Mouse (Mus musculus): ENCODE measurements at regions not wholly inside any gene's neighbourhood (a gene's known extent, or its start where the extent isn't known, plus 50 kb on each side); places are given as distances from the start of the nearest gene placed in this dataset.

DNA sequence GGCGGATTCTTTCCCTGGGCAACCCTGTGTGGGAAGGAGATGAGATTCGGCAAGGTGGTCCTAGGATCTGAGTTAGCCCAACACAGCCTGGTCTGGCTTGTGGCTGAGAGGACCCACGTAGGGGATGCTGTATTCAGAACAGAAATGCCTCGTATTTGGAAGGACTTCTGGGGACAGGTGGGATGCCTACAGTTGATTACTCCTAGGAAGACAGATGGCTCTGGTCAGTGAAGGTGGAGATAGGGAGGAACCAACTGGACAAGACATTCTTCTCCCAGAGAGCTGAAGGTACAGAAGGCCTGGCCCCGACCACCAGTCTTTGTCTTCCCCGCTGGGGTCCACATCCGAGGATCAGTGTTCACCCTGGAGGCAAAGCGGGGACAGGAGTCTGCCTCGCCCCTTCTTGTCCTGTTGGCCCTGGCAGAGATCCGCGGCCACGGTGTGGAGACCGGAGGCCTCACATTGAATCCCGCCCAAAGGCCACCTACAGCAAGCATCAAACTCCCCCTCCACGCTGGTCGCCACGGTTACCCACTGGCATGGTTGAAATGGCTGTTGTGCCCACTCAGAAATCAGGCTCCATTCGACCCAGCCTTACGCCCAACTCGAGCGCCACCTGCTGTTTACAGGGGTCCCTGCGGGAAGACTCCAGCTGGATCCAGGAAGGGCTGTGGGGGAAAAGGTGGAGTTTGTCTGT is 182.4 kb downstream of the Cdc5l start:
- H3K4me2 ChIP-seq = peak overlapping the region; percentile 11; the same call in 1 of the 2 replicates
- ATAC-seq (ENCODE audit: low FRiP score) (peak; percentile 54), DNase-seq (ENCODE audit: low spot score, missing footprints) (peak; percentile 98)
- H3K27ac ChIP-seq (ENCODE audit: low read depth, low read length) = no peak overlapping the region
- H3K9ac ChIP-seq (ENCODE audit: low read length) = 0 out of 2 replicates have a peak overlapping the region, but pooled peaks have one; percentile 2
- H3K4me3 ChIP-seq (ENCODE audit: low read depth, low read length) = no peak overlapping the region
- H3K36me3 ChIP-seq (ENCODE audit: control insufficient read depth, insufficient read depth, low read length) = no peaks in the 10 kb centered on the region
- H3K27me3 ChIP-seq (ENCODE audit: control insufficient read depth, insufficient read depth, low read length) = no peaks in the 10 kb centered on the region
- 24% methylated on average over 22 of the region's 22 CpGs for WGBS
- peaks cover 5% of the 10 kb centered on the region for H3K4me1 ChIP-seq (ENCODE audit: control insufficient read depth, insufficient read depth, low read length)
- H3K9me3 ChIP-seq (ENCODE audit: control insufficient read depth, low read length) = no peaks in the 10 kb centered on the region

DNA sequence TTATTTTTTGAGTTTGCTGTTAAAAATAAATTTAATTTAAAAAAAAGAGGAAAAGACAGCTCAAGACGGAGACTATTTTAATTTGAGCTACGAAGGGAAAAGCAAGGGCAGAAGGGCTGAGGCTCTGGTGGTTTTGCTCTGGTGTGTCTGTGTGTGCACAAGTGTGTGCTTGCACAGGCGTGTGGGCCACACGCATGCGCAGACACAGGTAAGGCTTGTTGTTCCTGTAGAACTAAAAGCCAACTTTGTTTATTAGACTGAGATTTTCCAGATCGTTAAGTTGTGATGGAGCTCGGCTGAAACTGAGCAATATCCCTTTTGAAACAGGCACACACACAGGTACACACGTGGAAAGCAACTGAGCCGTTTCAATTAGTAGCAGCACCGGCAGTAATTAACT is 183.1 kb downstream of the Cdc5l start:
- no peaks in the 10 kb centered on the region for H3K9me3 ChIP-seq (ENCODE audit: control insufficient read depth, low read length)
- H3K27me3 ChIP-seq (ENCODE audit: control insufficient read depth, insufficient read depth, low read length) = no peaks in the 10 kb centered on the region
- H3K4me1 ChIP-seq (ENCODE audit: control insufficient read depth, insufficient read depth, low read length) = peaks cover 5% of the 10 kb centered on the region
- no peak overlapping the region for H3K4me3 ChIP-seq (ENCODE audit: low read depth, low read length)
- no peak for ATAC-seq (ENCODE audit: low FRiP score)
- no peaks in the 10 kb centered on the region for H3K36me3 ChIP-seq (ENCODE audit: control insufficient read depth, insufficient read depth, low read length)
- H3K9ac ChIP-seq (ENCODE audit: low read length) = no peak overlapping the region
- no peak for DNase-seq (ENCODE audit: low spot score, missing footprints)
- WGBS = 86% methylated on average over 10 of the region's 10 CpGs
- no peak overlapping the region for H3K27ac ChIP-seq (ENCODE audit: low read depth, low read length)
- no peak overlapping the region for H3K4me2 ChIP-seq

DNA sequence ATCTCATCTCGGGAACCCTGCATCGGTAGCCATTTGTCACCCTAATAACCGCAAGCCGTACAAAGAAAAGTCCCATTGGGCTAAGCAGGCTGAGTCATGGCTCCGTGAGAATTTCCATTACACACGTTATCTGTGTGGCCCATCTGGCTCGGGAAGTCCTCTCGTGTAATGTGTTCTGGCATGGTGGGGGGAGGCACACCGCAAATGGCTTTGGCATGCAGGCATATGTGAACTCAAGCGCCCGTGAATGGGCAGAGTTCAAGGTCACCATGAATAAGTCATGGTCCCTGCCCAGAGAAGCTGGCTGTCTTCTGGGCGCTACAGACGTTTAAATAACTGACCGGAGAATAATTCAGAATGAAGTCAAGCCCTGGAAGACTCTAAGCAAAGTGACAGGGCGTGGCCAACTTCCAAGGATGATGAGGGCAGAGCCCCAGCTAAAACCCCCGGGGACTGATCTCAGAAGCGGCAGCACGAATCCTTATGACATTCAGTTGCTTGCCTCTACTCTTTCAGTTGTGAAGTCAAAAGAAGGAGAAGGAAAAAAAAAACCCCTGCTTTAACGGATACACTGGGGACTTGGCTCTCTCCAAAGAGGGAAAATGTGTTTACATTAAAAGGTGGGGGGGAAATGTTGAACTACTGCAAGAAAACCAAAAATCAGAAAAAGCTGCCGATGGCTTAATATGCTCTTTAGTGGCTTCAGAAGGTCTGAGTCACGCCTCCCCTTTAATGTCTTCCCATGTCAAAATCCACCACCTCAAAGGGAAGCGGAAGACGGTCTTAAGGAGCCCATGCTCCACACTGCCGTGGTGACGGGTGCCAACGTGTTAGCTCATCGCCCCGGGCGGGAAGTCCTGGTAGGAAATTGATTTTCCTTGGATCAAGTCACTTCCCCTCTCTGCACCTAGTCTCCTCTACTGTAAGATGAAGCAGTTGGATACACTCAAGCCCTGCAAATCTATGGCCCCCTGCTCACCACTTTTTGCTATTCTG is 186.1 kb downstream of the Cdc5l start:
- no peak overlapping the region for H3K4me2 ChIP-seq
- DNase-seq (ENCODE audit: low spot score, missing footprints) = no peak
- 62% methylated on average over 29 of the region's 29 CpGs for whole genome bisulfite sequencing

DNA sequence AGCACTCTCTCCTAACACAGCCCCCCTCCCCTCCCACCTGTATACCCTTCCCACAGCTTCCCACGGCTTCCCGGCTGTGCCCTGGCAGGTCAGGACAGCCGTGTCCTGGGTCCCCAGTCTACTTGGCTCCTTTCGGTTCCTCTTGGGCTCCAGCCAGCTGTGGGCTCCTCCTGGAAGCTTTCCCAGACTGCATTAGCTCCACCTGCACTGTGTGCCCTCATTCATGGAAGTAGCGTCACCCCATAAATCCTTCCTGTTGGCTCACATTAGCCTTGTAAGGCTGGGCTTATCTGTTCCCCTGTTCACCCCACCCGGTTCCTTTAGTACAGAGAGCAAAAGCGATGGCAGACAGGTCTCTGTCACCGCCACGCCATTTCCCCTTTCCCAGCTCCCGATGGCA is 188.7 kb downstream of the Cdc5l start:
- H3K9ac ChIP-seq (ENCODE audit: low read length) = no peak overlapping the region
- no peak for DNase-seq (ENCODE audit: low spot score, missing footprints)
- no peaks in the 10 kb centered on the region for H3K9me3 ChIP-seq (ENCODE audit: control insufficient read depth, low read length)
- no peak overlapping the region for H3K27ac ChIP-seq (ENCODE audit: low read depth, low read length)
- H3K4me3 ChIP-seq (ENCODE audit: low read depth, low read length) = no peak overlapping the region
- peaks cover 7% of the 10 kb centered on the region for H3K4me1 ChIP-seq (ENCODE audit: control insufficient read depth, insufficient read depth, low read length)
- H3K36me3 ChIP-seq (ENCODE audit: control insufficient read depth, insufficient read depth, low read length) = no peaks in the 10 kb centered on the region
- no peak for ATAC-seq (ENCODE audit: low FRiP score)
- no peak overlapping the region for H3K4me2 ChIP-seq
- no peaks in the 10 kb centered on the region for H3K27me3 ChIP-seq (ENCODE audit: control insufficient read depth, insufficient read depth, low read length)
- WGBS = 81% methylated on average over 10 of the region's 10 CpGs

More for the DNA sequence above, 186.1 kb downstream of the Cdc5l start:
- no peaks in the 10 kb centered on the region for H3K27me3 ChIP-seq (ENCODE audit: control insufficient read depth, insufficient read depth, low read length)
- peak; percentile 81 for ATAC-seq (ENCODE audit: low FRiP score)
- H3K36me3 ChIP-seq (ENCODE audit: control insufficient read depth, insufficient read depth, low read length) = no peaks in the 10 kb centered on the region
- no peak overlapping the region for H3K27ac ChIP-seq (ENCODE audit: low read depth, low read length)
- no peak overlapping the region for H3K4me3 ChIP-seq (ENCODE audit: low read depth, low read length)
- H3K9me3 ChIP-seq (ENCODE audit: control insufficient read depth, low read length) = no peaks in the 10 kb centered on the region
- H3K9ac ChIP-seq (ENCODE audit: low read length) = no peak overlapping the region
- peaks cover 7% of the 10 kb centered on the region for H3K4me1 ChIP-seq (ENCODE audit: control insufficient read depth, insufficient read depth, low read length)

DNA sequence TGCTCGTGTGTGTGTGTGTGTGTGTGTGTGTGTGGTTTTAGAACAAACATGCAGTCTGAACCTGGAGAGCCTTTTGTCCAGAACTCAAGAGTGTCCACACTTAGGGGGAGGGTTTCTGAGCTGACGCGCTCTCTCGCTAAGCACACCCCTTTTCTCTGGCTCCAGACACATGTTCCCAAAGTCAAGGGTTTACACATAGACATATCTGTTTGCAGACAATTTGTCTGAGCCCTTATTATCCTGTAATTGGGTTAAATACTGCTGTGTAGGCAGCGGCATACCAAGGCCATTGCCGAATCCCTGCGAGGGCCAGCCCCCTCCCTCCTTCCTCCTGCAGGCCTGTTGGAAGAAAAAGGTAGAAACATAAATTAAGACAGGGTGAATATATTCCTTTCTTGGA is 190.4 kb downstream of the Cdc5l start:
- no peak for DNase-seq (ENCODE audit: low spot score, missing footprints)
- Histone ChIP-seq H3K4me1 (ENCODE audit: control insufficient read depth, insufficient read depth, low read length) (peaks cover 7% of the 10 kb centered on the region), H3K9me3 (ENCODE audit: control insufficient read depth, low read length) (no peaks in the 10 kb centered on the region), H3K9ac (ENCODE audit: low read length) (no peak overlapping the region), H3K4me2 (no peak overlapping the region), H3K27ac (ENCODE audit: low read depth, low read length) (no peak overlapping the region), H3K4me3 (ENCODE audit: low read depth, low read length) (no peak overlapping the region), H3K36me3 (ENCODE audit: control insufficient read depth, insufficient read depth, low read length) (no peaks in the 10 kb centered on the region), H3K27me3 (ENCODE audit: control insufficient read depth, insufficient read depth, low read length) (no peaks in the 10 kb centered on the region)
- 80% methylated on average over 7 of the region's 7 CpGs for WGBS
- ATAC-seq (ENCODE audit: low FRiP score) = no peak

DNA sequence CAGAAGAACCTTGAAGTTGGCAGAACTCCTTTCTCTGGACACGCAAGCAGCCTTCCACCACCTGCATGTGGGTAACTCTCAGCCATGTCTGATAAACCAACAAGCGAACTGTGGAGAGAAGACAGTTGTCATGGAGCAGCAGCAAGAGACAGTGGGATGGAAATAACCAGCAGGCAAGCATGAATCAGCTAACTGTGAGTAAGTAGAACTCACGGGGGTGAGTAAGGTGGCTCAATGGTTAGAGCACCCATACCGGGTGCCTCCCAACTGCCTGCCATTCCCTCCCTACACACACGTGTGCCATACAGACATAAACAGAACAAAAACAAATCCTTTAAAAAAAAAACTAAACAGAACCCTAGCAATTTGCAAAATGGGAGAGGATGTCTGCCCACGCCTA is 191.5 kb downstream of the Cdc5l start:
- Histone ChIP-seq H3K27ac (ENCODE audit: low read depth, low read length) (no peak overlapping the region), H3K4me3 (ENCODE audit: low read depth, low read length) (no peak overlapping the region), H3K9me3 (ENCODE audit: control insufficient read depth, low read length) (peaks cover 2% of the 10 kb centered on the region; the same call in 1 of the 2 replicates), H3K9ac (ENCODE audit: low read length) (no peak overlapping the region), H3K36me3 (ENCODE audit: control insufficient read depth, insufficient read depth, low read length) (no peaks in the 10 kb centered on the region), H3K4me1 (ENCODE audit: control insufficient read depth, insufficient read depth, low read length) (peaks cover 6% of the 10 kb centered on the region), H3K27me3 (ENCODE audit: control insufficient read depth, insufficient read depth, low read length) (no peaks in the 10 kb centered on the region), H3K4me2 (no peak overlapping the region)
- no peak for DNase-seq (ENCODE audit: low spot score, missing footprints)
- 91% methylated on average over 6 of the region's 6 CpGs for WGBS
- ATAC-seq (ENCODE audit: low FRiP score) = no peak

DNA sequence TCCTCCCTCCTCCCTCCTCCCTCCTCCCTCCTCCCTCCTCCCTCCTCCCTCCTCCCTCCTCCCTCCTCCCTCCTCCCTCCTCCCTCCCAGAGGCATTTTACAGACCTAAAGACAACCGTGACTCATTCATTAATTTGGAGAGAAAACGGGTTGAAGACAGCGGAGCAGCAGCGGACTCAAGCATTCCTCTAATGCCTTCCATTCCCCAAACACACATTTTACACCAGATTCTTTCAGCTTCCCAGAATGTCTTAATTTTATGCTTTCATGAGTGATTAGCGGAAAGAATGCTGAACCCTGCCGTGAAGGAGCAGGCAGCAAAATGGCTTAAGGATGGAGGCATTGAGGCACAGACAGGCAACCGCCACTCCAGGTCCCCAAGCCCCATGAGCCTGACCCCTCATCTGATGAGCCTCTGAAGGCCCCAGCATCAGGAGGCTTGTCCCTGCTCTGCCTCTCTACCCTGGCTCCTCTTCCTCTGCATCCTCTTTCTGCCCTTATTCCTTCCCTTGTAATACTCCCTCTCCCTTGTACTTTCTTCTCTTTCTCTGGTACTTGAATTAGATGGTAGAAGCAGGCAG is 192.5 kb downstream of the Cdc5l start:
- ATAC-seq (ENCODE audit: low FRiP score) (peak; percentile 83), DNase-seq (ENCODE audit: low spot score, missing footprints) (no peak)
- H3K4me1 ChIP-seq (ENCODE audit: control insufficient read depth, insufficient read depth, low read length) = peaks cover 2% of the 10 kb centered on the region; the same call in 1 of the 2 replicates
- no peaks in the 10 kb centered on the region for H3K36me3 ChIP-seq (ENCODE audit: control insufficient read depth, insufficient read depth, low read length)
- no peak overlapping the region for H3K4me2 ChIP-seq
- 27% methylated on average over 7 of the region's 7 CpGs for WGBS
- peaks cover 8% of the 10 kb centered on the region; the same call in 1 of the 2 replicates for H3K9me3 ChIP-seq (ENCODE audit: control insufficient read depth, low read length)
- no peak overlapping the region for H3K27ac ChIP-seq (ENCODE audit: low read depth, low read length)
- H3K9ac ChIP-seq (ENCODE audit: low read length) = no peak overlapping the region
- no peaks in the 10 kb centered on the region for H3K27me3 ChIP-seq (ENCODE audit: control insufficient read depth, insufficient read depth, low read length)
- no peak overlapping the region for H3K4me3 ChIP-seq (ENCODE audit: low read depth, low read length)

DNA sequence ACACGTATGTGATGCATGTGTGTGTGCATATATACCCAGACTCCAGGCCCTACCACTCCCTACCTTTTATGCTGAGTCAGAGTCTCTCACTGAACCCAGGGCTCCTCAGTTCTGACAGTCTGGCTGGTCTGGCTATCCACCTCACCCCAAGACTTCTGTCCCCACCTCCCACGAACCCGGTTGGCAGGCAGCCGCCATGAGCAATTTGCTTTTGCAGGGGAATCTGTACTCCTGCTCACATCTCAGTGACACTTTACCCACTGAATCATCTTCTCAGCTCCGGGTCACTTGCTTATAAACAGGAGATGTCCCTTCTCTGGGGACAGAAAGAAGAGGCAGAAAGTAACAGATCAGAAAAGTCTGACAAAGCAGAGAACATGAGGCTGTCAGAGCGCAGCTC is 193.0 kb downstream of the Cdc5l start:
- no peak overlapping the region for H3K4me3 ChIP-seq (ENCODE audit: low read depth, low read length)
- no peak for DNase-seq (ENCODE audit: low spot score, missing footprints)
- H3K36me3 ChIP-seq (ENCODE audit: control insufficient read depth, insufficient read depth, low read length) = no peaks in the 10 kb centered on the region
- no peak overlapping the region for H3K9ac ChIP-seq (ENCODE audit: low read length)
- no peak overlapping the region for H3K4me2 ChIP-seq
- H3K27ac ChIP-seq (ENCODE audit: low read depth, low read length) = no peak overlapping the region
- H3K4me1 ChIP-seq (ENCODE audit: control insufficient read depth, insufficient read depth, low read length) = peaks cover 2% of the 10 kb centered on the region; the same call in 1 of the 2 replicates
- 64% methylated on average over 6 of the region's 6 CpGs for WGBS
- no peaks in the 10 kb centered on the region for H3K27me3 ChIP-seq (ENCODE audit: control insufficient read depth, insufficient read depth, low read length)
- ATAC-seq (ENCODE audit: low FRiP score) = no peak
- H3K9me3 ChIP-seq (ENCODE audit: control insufficient read depth, low read length) = peaks cover 8% of the 10 kb centered on the region; the same call in 1 of the 2 replicates
